Mouse (Mus musculus) embryonic facial prominence, embryonic 12.5 days (tissue): ENCODE data around the gene Tmem218. TPM values are rescaled to one million over a fixed set of nuclear protein-coding genes. Genes with fewer than 3 reads are reported as not detected.

Experiments
- ATAC-seq: fragments of 200-750 bp; cut with Nextera tagmentation; 2 replicates; pipeline ENCODE4 v1.8.0; 2017; ENCODE audit not compliant: insufficient number of reproducible peaks, insufficient read depth, low FRiP score, low TSS enrichment
- H3K27ac ChIP-seq: fragments of 300-500 bp; sonication (generic); 2 replicates; pipeline ENCODE4 v1.5.1; 2016; ENCODE audit warnings: mild to moderate bottlenecking
- H3K27me3 ChIP-seq: fragments of 300-500 bp; sonication (generic); 2 replicates; pipeline ENCODE4 v1.6.1; 2016; ENCODE audit warnings: mild to moderate bottlenecking, moderate library complexity
- H3K36me3 ChIP-seq: fragments of 300-500 bp; sonication (generic); 2 replicates; pipeline ENCODE4 v1.6.1; 2016; ENCODE audit warnings: mild to moderate bottlenecking
- H3K4me1 ChIP-seq: fragments of 300-500 bp; sonication (generic); 2 replicates; pipeline ENCODE4 v1.6.1; 2016
- H3K4me2 ChIP-seq: fragments of 300-500 bp; sonication (generic); replicated peaks from 2 replicates; pipeline ENCODE4 v1.6.1; 2016; ENCODE audit warnings: mild to moderate bottlenecking, moderate library complexity
- H3K4me3 ChIP-seq: fragments of 300-500 bp; sonication (generic); 2 replicates; pipeline ENCODE4 v1.5.1; 2016; ENCODE audit warnings: mild to moderate bottlenecking
- H3K9ac ChIP-seq: fragments of 300-500 bp; sonication (generic); 2 replicates; pipeline ENCODE4 v1.6.1; 2016; ENCODE audit warnings: mild to moderate bottlenecking, moderate library complexity
- H3K9me3 ChIP-seq: fragments of 300-500 bp; sonication (generic); 2 replicates; pipeline ENCODE4 v1.6.1; 2016; ENCODE audit warnings: mild to moderate bottlenecking, moderate library complexity
- WGBS: fragments of 180-500 bp; shearing (Covaris S2); methylation state at CpG from one replicate; pipeline ENCODE4 v1.1.7; 2016; 5-methylcytosine and 5-hydroxymethylcytosine counted together
- polyA plus RNA-seq: library from polyadenylated mRNA; unstranded; fragments of >200 nt; fragmentation: Nextera tagmentation; extraction: Ambion mirVana; gene quantifications from 2 replicates; pipeline ENCODE4 v1.2.1, GENCODE M21; 2016

The Tmem218 gene
- polyA plus RNA-seq, 1 experiment from 2014 or later, result 17.6 TPM

DNA sequence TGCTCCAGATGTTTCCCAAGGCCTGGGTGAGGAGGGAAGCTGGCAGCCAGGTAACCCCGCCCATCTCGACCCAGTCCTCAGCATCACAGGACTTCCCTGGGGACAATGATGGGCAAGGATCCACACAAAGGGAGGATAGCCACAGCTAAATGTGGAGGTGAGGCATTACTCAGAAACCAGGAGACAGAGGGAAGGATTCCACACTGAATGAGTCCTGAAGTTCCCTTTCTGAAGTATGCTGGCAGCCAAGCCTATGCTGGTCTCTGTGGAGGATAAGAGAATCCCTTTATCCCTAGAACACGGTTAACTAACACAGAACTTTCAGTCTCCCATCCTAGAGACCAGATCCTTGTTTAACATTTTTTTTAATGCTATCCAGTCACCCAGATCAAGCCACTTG lies 20.0 kb upstream of the Tmem218 start:
- Histone ChIP-seq H3K9ac (no peak overlapping the region), H3K27me3 (no peaks in the 10 kb centered on the region), H3K27ac (no peak overlapping the region), H3K4me3 (no peak overlapping the region), H3K9me3 (no peaks in the 10 kb centered on the region; the same call in 1 of the 2 replicates), H3K36me3 (no peaks in the 10 kb centered on the region), H3K4me2 (no peak overlapping the region), H3K4me1 (no peaks in the 10 kb centered on the region)
- ATAC-seq, result no peak
- 76% methylated on average over 3 of the region's 3 CpGs for WGBS

DNA sequence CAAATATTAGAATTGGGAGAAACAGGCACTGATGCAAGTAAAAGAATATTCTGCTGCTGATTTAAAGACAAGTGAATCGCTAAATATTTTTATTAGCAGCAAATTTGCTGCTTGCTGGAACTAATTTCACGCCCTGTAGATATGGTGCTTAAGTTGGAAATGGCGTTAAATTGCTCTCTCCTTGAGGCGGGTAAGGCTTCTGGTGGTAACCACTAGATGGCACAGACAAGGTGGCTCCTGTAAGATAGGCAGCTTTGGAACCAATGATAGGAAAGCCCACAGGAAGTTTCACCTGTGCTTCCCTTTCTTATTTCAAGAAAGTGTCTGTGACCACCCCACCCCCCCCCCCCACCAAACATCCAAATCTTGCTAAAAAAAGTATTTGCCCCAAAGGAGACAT lies 11.0 kb upstream of the Tmem218 start:
- Histone ChIP-seq H3K9ac (no peak overlapping the region), H3K27me3 (no peaks in the 10 kb centered on the region), H3K4me3 (no peak overlapping the region), H3K27ac (no peak overlapping the region), H3K4me2 (no peak overlapping the region), H3K36me3 (no peaks in the 10 kb centered on the region), H3K4me1 (no peaks in the 10 kb centered on the region), H3K9me3 (no peaks in the 10 kb centered on the region)
- 68% methylated on average over 4 of the region's 4 CpGs for WGBS
- no peak for ATAC-seq

DNA sequence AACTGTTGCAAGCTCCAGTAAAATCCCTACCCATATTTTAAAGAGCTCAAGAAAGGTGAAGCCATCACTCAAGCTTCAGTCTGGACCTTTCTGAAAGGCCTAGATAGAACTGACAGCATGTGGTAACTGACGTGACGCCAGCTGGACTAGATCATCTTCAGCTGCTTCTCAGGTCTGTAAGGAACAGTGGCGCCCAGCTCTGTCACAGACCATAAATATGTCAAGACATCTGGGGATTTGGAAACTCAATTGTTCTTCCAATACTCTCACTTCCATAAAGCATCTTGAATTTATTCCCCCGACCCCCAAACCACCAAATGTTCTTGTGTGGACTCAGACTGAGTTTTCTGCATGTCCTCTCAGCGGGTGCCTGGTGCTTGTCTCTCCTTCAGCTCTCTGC lies 7.6 kb upstream of the Tmem218 start:
- Histone ChIP-seq H3K27me3 (no peaks in the 10 kb centered on the region), H3K27ac (no peak overlapping the region), H3K36me3 (no peaks in the 10 kb centered on the region), H3K4me1 (no peaks in the 10 kb centered on the region; the same call in 1 of the 2 replicates), H3K4me3 (no peak overlapping the region), H3K9me3 (no peaks in the 10 kb centered on the region), H3K9ac (no peak overlapping the region), H3K4me2 (no peak overlapping the region)
- WGBS, result 87% methylated on average over 5 of the region's 5 CpGs
- ATAC-seq, result no peak

DNA sequence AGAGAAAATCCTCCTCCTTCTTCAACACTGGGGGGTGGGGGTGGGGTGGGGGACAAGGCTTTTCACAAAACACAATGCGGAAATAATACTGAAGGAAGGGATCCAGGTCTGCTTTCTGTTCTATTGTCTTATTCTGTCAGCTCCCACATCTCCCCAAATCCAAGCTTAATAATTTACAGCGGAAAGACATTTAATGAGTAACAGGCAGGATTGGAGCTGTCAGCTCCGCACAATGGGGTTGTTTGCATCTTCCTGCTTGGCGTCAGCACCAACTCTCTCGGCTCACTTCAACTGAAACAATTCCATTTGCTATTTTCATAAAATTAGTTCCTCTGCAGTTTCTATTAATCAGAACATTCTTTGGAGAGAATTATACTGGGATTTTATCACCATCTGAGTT lies 4.1 kb upstream of the Tmem218 start:
- H3K9ac ChIP-seq, result no peak overlapping the region
- peaks cover 2% of the 10 kb centered on the region; the same call in 1 of the 2 replicates for H3K4me1 ChIP-seq
- H3K36me3 ChIP-seq, result no peaks in the 10 kb centered on the region
- no peak overlapping the region for H3K4me3 ChIP-seq
- no peaks in the 10 kb centered on the region for H3K27me3 ChIP-seq
- no peak for ATAC-seq
- H3K27ac ChIP-seq, result no peak overlapping the region
- H3K4me2 ChIP-seq, result no peak overlapping the region
- WGBS, result 35% methylated on average over 5 of the region's 5 CpGs
- no peaks in the 10 kb centered on the region for H3K9me3 ChIP-seq

DNA sequence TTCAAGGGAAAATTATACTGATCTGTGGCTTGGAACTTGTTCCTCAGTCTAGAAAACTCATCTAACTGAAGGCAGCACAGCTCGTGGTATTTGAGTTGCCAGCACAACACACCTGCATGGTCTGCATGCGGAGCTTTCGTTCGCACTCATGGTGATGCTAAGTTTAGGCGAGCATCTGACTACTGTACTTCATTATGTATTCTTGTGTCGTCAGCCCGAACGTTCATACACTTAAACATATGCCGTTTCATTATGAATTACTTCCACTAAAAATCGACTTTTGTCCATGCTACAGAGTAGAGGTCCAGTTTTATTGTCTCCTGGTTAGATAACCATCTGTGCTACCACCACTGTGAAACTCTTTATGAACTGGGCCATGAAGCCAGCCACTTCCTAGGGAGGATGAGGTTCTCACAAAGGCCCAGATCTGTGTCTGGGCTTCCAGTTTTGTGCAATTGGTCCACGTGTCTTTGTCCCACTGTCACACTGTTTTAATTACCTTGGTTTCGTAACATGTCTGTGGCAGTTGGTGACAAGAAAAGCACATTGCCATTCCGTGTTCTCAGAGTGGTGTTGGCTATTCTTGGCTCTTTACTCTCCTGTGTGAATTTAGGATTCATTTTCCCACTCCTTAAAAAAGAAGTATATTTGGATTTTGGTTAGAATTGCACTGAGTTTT lies 5.2 kb downstream of the Tmem218 start:
- 0 out of 2 replicates have a peak, but pooled peaks cover 5% of the 10 kb centered on the region for H3K4me1 ChIP-seq
- 87% methylated on average over 13 of the region's 13 CpGs for WGBS
- H3K4me2 ChIP-seq, result no peak overlapping the region
- H3K4me3 ChIP-seq, result no peak overlapping the region
- no peaks in the 10 kb centered on the region for H3K9me3 ChIP-seq
- no peak overlapping the region for H3K9ac ChIP-seq
- H3K36me3 ChIP-seq, result peaks cover 8% of the 10 kb centered on the region; the same call in 1 of the 2 replicates
- no peak overlapping the region for H3K27ac ChIP-seq
- no peaks in the 10 kb centered on the region for H3K27me3 ChIP-seq
- no peak for ATAC-seq

DNA sequence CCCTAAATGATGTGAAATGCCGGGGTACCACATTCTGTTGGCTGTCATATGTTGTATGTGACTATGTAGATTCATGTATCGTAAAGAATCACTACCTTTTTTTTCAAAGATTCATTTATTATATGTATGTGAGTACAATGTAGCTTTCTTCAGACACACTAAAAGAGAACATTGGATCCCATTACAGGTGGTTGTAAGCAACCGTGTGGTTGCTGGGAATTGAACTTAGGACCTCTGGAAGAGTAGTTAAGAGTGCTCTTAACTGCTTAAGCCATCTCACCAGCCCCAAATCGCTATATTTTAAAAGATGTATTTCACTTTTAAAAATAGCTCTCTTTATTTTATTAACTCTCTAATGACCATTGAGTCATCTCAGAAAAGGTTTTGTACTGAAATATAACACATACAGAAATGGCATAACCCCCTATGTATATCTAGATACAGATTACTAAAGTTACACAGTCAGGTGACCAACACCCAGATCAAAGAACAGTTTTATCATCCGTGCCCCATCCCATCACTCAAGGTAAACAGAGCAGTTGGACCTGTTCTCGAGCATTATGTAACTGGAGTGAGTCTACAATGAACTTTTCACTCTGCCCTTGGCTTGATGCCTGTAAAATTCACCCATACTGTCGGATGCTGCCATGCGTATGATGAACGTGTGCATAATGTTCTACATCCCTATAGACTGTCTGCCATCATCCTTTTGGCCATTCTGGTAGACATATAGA lies 6.5 kb downstream of the Tmem218 start:
- no peak overlapping the region for H3K27ac ChIP-seq
- no peak for ATAC-seq
- no peak overlapping the region for H3K9ac ChIP-seq
- no peaks in the 10 kb centered on the region for H3K9me3 ChIP-seq
- no peak overlapping the region for H3K4me2 ChIP-seq
- H3K36me3 ChIP-seq, result peaks cover 8% of the 10 kb centered on the region; the same call in 1 of the 2 replicates
- H3K27me3 ChIP-seq, result no peaks in the 10 kb centered on the region
- H3K4me1 ChIP-seq, result no peaks in the 10 kb centered on the region
- H3K4me3 ChIP-seq, result no peak overlapping the region
- WGBS, result 87% methylated on average over 9 of the region's 9 CpGs

DNA sequence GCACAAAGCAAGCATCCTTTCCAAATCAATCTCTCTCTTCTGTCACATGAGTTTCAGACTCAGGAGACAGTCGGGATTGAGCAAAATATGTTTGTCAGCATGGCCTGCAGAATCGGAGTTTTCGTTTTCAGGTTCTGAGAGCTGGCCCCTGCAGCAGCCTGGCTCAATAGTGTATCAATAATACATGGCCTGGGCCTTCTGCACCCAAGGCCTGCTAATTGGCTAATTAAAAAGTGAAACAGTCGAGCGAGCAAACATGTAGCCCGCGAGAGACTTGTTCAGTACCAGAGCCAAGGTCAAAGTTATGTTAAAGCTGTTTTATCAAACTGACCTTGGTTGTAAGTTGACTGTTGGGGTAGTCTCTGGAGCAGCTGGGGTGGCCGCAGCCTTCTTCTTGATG lies 12.7 kb downstream of the Tmem218 start:
- ATAC-seq, result no peak
- no peak overlapping the region for H3K4me2 ChIP-seq
- no peaks in the 10 kb centered on the region for H3K4me1 ChIP-seq
- no peaks in the 10 kb centered on the region for H3K9me3 ChIP-seq
- peaks cover 14% of the 10 kb centered on the region for H3K36me3 ChIP-seq
- no peak overlapping the region for H3K27ac ChIP-seq
- H3K27me3 ChIP-seq, result no peaks in the 10 kb centered on the region
- WGBS, result 80% methylated on average over 8 of the region's 8 CpGs
- H3K9ac ChIP-seq, result no peak overlapping the region
- H3K4me3 ChIP-seq, result no peak overlapping the region

DNA sequence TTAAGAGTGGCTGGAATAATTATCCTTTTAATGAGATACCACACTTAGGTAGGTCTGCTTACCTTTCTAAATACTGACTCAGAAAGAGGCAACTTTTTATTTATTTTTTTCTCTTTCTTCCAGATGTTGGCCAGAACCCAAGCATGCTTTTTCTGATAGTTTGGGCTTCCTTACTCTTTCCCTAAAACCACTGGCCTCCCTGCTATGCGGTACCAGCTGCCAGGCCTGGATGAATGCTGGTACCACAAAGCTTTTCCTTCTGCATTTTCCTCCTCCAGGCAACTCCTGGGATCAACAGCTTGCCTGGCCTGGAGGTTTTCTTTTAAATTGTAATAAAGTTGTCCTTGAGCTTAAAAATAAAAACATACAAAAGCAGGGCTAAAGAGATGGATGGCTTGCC lies 17.6 kb downstream of the Tmem218 start:
- H3K27ac ChIP-seq, result no peak overlapping the region
- H3K4me1 ChIP-seq, result no peaks in the 10 kb centered on the region
- H3K9me3 ChIP-seq, result no peaks in the 10 kb centered on the region
- peaks cover 6% of the 10 kb centered on the region for H3K36me3 ChIP-seq
- H3K4me3 ChIP-seq, result no peak overlapping the region
- WGBS, result 74% methylated on average over 1 of the region's 1 CpGs
- H3K4me2 ChIP-seq, result no peak overlapping the region
- H3K9ac ChIP-seq, result no peak overlapping the region
- no peaks in the 10 kb centered on the region for H3K27me3 ChIP-seq
- no peak for ATAC-seq

DNA sequence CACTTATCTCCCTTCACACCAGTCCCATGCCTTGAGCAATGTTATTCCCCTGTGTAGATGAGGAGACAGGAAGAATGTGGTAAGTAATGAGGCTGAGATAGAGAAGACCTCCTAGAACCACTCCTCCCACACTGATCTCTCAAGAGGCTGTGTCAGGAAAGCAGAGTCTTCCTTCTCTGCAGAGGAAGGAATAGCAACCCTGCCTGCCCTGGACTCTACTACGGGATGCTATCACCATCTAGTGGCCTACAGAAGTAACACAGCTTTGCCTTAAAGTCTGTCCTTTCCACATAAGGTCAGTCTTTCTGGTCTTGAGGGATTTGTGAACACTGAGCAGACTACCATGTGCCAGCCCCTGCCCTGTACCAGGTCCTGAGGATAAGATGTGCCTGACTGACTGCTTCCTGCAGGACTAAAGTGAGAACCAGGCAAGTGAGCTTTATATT lies 21.9 kb downstream of the Tmem218 start:
- ATAC-seq, result peak; percentile 58; the same call in 1 of the 2 replicates
- Histone ChIP-seq H3K4me1 (peaks cover 7% of the 10 kb centered on the region; the same call in 1 of the 2 replicates), H3K27ac (no peak overlapping the region), H3K4me2 (no peak overlapping the region), H3K9me3 (no peaks in the 10 kb centered on the region), H3K4me3 (no peak overlapping the region), H3K36me3 (no peaks in the 10 kb centered on the region), H3K9ac (no peak overlapping the region), H3K27me3 (no peaks in the 10 kb centered on the region)
- 4% methylated on average over 1 of the region's 1 CpGs for WGBS

DNA sequence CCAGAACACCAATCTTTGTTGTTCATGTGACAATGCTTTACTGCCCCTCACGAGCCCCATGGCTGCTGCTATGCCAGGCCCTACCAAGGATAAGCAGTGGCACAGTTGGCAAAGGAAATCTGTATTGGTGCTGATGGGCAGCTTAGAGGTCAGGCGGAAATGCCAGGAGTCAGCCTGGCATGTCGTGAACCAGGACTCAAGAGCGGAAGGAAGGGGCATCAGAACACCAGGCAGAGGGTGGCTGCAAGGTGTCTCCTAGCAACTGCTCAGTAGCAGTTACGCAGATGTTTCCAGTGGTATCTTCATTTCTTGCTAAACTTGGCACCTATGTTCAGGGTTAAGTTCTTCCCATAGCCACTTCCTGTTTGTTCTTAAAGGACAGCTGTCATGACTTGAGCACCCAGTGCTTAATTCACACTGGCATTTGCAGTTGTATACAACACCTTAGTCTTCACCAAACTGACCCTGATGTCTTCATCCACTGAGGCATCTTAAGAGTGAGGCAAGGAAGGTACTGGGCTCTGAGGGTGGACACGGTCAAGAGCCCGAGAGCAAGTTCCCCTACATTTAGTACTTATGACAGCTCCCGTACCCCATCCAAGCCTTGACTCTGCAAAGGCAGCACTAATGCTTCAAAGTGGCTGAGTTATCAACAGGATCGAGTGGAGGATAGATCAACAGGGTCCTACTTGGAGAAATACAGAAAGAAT lies 22.6 kb downstream of the Tmem218 start:
- WGBS, result 92% methylated on average over 9 of the region's 9 CpGs
- Histone ChIP-seq H3K4me2 (no peak overlapping the region), H3K27ac (no peak overlapping the region), H3K4me1 (peaks cover 7% of the 10 kb centered on the region; the same call in 1 of the 2 replicates), H3K9ac (no peak overlapping the region), H3K9me3 (no peaks in the 10 kb centered on the region), H3K36me3 (0 out of 2 replicates have a peak, but pooled peaks cover 3% of the 10 kb centered on the region), H3K4me3 (no peak overlapping the region), H3K27me3 (no peaks in the 10 kb centered on the region)
- ATAC-seq, result no peak

DNA sequence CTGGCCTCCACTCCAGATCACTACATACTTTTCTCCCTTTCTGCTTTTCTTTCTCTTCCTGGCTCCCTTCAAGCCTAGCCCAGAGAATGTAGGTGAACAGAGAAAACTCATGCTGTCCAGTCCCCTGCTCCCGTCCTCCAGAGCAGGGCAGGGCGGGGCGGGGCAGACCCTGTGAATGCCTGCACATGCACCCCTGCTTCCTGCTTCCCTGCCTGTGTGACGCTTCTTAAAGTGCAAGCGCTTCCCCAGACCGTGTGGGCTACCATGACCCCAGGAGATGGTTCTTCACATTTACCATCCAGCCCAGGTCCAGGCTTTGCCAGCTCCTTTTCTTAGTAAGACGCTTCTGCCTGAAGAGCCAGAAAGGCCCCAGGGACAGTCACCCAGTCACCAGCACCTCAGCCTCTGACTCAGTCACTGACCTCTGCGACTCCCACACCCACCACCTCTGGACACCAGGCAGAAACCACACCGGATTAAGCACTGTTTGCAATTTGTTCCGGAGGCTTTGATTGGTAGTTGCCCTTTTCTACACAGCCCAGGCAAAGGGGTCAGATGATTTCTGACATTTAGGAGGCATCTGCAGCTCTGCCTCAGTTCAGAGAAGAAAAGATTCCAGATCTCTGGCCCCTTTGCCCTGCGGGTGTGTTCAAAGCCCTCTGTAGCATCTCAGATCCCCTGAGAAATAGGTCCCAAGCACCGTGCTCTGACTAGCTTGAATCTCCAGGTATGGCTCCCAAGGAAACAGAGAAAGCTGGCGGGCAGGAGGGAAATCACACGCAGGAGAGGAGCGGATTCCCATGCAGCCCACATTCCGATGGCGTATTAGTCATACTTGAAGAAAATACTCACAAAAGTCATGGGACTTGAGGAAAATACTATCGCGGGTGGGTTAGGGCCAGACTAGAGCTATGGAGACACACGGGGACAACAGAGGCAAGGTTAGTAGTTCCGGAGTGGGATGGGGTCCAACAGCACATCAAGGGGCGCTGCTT lies 24.5 kb downstream of the Tmem218 start:
- 48% methylated on average over 22 of the region's 22 CpGs for WGBS
- no peak overlapping the region for H3K4me3 ChIP-seq
- no peaks in the 10 kb centered on the region for H3K9me3 ChIP-seq
- 0 out of 2 replicates have a peak, but pooled peaks cover 6% of the 10 kb centered on the region for H3K36me3 ChIP-seq
- H3K9ac ChIP-seq, result no peak overlapping the region
- ATAC-seq, result no peak
- H3K27ac ChIP-seq, result no peak overlapping the region
- H3K4me2 ChIP-seq, result no peak overlapping the region
- H3K4me1 ChIP-seq, result peaks cover 7% of the 10 kb centered on the region; the same call in 1 of the 2 replicates
- no peaks in the 10 kb centered on the region for H3K27me3 ChIP-seq
